Mouse (Mus musculus): ENCODE results near the gene Ebi3. TPM values are rescaled to one million over a fixed set of nuclear protein-coding genes. Genes with fewer than 3 reads are reported as not detected.
A peak's percentile ranks its signal among the peaks of the same experiment; 100 is the strongest.

The Ebi3 gene
- polyA plus RNA-seq, 1 experiment from 2014 or later = 2.3 TPM

GRCm38 (mm10) chr17:55976255-55976862, 23.9 kb downstream of the Ebi3 start:
- no peak overlapping the region for H3K4me3 ChIP-seq (ENCODE audit: low read depth, low read length)
- H3K36me3 ChIP-seq (ENCODE audit: control insufficient read depth, insufficient read depth, low read length) = peaks cover 3% of the 10 kb centered on the region; the same call in 1 of the 2 replicates
- no peaks in the 10 kb centered on the region for H3K9me3 ChIP-seq (ENCODE audit: control insufficient read depth, low read length)
- peak; percentile 78 for DNase-seq (ENCODE audit: low spot score)
- H3K4me1 ChIP-seq (ENCODE audit: control insufficient read depth, insufficient read depth, low read length) = peaks cover 14% of the 10 kb centered on the region
- peak overlapping the region; percentile 62; the same call in 1 of the 2 replicates for H3K27ac ChIP-seq (ENCODE audit: low read depth, low read length)
- H3K4me2 ChIP-seq (ENCODE audit: low read depth) = no peak overlapping the region
- H3K9ac ChIP-seq (ENCODE audit: low read length) = no peak overlapping the region
- no peaks in the 10 kb centered on the region for H3K27me3 ChIP-seq (ENCODE audit: control insufficient read depth, insufficient read depth, low read length)
- peak; percentile 70 for ATAC-seq (ENCODE audit: insufficient read depth, low FRiP score, low TSS enrichment)
- 17% methylated on average over 13 of the region's 13 CpGs for WGBS

DNA sequence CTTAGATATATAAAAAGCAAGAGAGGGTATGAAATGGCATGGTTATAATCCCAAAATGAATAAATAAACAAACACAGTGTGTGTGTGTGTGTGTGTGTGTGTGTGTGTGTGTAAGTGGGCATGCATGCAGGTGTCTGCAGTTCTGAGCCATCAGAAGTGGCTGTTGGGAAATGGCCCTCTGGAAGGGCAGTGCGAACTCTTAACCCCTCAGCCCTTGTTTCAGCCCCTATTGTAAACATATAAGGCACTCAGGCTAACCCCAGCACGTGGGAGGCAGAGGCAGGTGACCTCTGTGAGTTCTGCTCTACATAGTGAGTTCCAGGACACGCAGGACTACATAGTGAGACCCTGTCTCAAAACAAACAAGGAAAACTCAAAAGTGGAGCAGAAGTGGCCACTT, 24.9 kb downstream of the Ebi3 start:
- 50% methylated on average over 3 of the region's 3 CpGs for WGBS
- DNase-seq (ENCODE audit: low spot score) = no peak
- Histone ChIP-seq H3K36me3 (ENCODE audit: control insufficient read depth, insufficient read depth, low read length) (peaks cover 3% of the 10 kb centered on the region; the same call in 1 of the 2 replicates), H3K27me3 (ENCODE audit: control insufficient read depth, insufficient read depth, low read length) (no peaks in the 10 kb centered on the region), H3K9me3 (ENCODE audit: control insufficient read depth, low read length) (no peaks in the 10 kb centered on the region), H3K4me1 (ENCODE audit: control insufficient read depth, insufficient read depth, low read length) (peaks cover 9% of the 10 kb centered on the region), H3K4me2 (ENCODE audit: low read depth) (no peak overlapping the region), H3K9ac (ENCODE audit: low read length) (no peak overlapping the region), H3K4me3 (ENCODE audit: low read depth, low read length) (no peak overlapping the region), H3K27ac (ENCODE audit: low read depth, low read length) (peak overlapping the region; percentile 8; the same call in 1 of the 2 replicates)
- ATAC-seq (ENCODE audit: insufficient read depth, low FRiP score, low TSS enrichment) = no peak

- ATAC-seq (ENCODE audit: insufficient read depth, low FRiP score, low TSS enrichment) = peak; percentile 81
- no peaks in the 10 kb centered on the region for H3K9me3 ChIP-seq (ENCODE audit: control insufficient read depth, low read length)
- H3K36me3 ChIP-seq (ENCODE audit: control insufficient read depth, insufficient read depth, low read length) = no peaks in the 10 kb centered on the region; the same call in 1 of the 2 replicates
- H3K4me3 ChIP-seq (ENCODE audit: low read depth, low read length) = peak within 1 kb of the TSS; percentile 62
- DNase-seq (ENCODE audit: low spot score) = peak; percentile 85
- WGBS = 9% methylated on average over 35 of the region's 35 CpGs
- H3K27ac ChIP-seq (ENCODE audit: low read depth, low read length) = no peak within 1 kb of the TSS
- peak within 1 kb of the TSS; percentile 83 for H3K4me2 ChIP-seq (ENCODE audit: low read depth)
- H3K4me1 ChIP-seq (ENCODE audit: control insufficient read depth, insufficient read depth, low read length) = peaks cover 8% of the 10 kb centered on the region; the same call in 1 of the 2 replicates
- no peaks in the 10 kb centered on the region for H3K27me3 ChIP-seq (ENCODE audit: control insufficient read depth, insufficient read depth, low read length)
- H3K9ac ChIP-seq (ENCODE audit: low read length) = peak within 1 kb of the TSS; percentile 69
These were observed 33.9 kb downstream of the Ebi3 start, which contains the start of gene Fsd1 for GRCm38 (mm10) chr17:55986030-55986961. TSS of gene Fsd1 (plus strand) at chr17:55986509.

DNA sequence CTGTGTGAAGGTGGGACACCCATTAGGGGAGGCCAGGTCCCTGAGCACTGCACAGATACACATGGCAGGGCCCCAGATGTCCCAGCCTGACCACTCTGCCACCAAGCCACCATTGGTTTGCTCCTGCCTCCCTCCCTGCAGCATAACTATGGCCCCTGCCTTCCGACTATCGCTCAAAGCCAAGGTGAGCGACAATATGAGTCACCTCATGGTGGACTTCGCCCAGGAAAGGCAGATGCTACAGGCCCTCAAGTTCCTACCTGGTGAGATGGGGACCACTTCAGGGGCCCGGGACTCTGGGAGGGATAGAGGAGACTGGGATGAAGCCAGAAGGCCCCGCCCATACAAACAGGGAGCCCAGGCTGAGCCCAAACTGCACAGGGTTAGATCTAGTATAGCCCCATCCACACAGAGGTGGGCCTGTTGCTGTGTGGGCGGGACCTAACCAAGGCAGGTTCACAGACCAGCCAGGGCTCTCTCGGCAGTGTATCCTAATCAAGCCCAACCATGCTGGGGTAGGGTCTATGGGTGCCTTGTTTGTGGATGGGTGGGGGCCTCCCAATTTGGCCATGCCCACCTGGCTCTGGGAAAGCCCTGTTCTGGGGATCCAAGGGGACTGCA, 37.9 kb downstream of the Ebi3 start:
- Histone ChIP-seq H3K9me3 (ENCODE audit: control insufficient read depth, low read length) (no peaks in the 10 kb centered on the region), H3K4me2 (ENCODE audit: low read depth) (no peak overlapping the region), H3K27ac (ENCODE audit: low read depth, low read length) (no peak overlapping the region), H3K36me3 (ENCODE audit: control insufficient read depth, insufficient read depth, low read length) (no peaks in the 10 kb centered on the region; the same call in 1 of the 2 replicates), H3K4me3 (ENCODE audit: low read depth, low read length) (no peak overlapping the region), H3K27me3 (ENCODE audit: control insufficient read depth, insufficient read depth, low read length) (no peaks in the 10 kb centered on the region), H3K4me1 (ENCODE audit: control insufficient read depth, insufficient read depth, low read length) (peaks cover 8% of the 10 kb centered on the region; the same call in 1 of the 2 replicates), H3K9ac (ENCODE audit: low read length) (no peak overlapping the region)
- whole genome bisulfite sequencing = 86% methylated on average over 8 of the region's 8 CpGs
- no peak for DNase-seq (ENCODE audit: low spot score)
- ATAC-seq (ENCODE audit: insufficient read depth, low FRiP score, low TSS enrichment) = no peak

- Histone ChIP-seq H3K9me3 (ENCODE audit: control insufficient read depth, low read length) (no peaks in the 10 kb centered on the region), H3K9ac (ENCODE audit: low read length) (no peak overlapping the region), H3K27ac (ENCODE audit: low read depth, low read length) (no peak overlapping the region), H3K4me3 (ENCODE audit: low read depth, low read length) (no peak overlapping the region), H3K4me1 (ENCODE audit: control insufficient read depth, insufficient read depth, low read length) (no peaks in the 10 kb centered on the region), H3K36me3 (ENCODE audit: control insufficient read depth, insufficient read depth, low read length) (no peaks in the 10 kb centered on the region), H3K4me2 (ENCODE audit: low read depth) (no peak overlapping the region), H3K27me3 (ENCODE audit: control insufficient read depth, insufficient read depth, low read length) (peaks cover 3% of the 10 kb centered on the region; the same call in 1 of the 2 replicates)
- DNase-seq (ENCODE audit: low spot score) (no peak), ATAC-seq (ENCODE audit: insufficient read depth, low FRiP score, low TSS enrichment) (no peak)
- WGBS = 88% methylated on average over 15 of the region's 15 CpGs
These were observed 43.6 kb downstream of the Ebi3 start for GRCm38 (mm10) chr17:55996007-55996406.

DNA sequence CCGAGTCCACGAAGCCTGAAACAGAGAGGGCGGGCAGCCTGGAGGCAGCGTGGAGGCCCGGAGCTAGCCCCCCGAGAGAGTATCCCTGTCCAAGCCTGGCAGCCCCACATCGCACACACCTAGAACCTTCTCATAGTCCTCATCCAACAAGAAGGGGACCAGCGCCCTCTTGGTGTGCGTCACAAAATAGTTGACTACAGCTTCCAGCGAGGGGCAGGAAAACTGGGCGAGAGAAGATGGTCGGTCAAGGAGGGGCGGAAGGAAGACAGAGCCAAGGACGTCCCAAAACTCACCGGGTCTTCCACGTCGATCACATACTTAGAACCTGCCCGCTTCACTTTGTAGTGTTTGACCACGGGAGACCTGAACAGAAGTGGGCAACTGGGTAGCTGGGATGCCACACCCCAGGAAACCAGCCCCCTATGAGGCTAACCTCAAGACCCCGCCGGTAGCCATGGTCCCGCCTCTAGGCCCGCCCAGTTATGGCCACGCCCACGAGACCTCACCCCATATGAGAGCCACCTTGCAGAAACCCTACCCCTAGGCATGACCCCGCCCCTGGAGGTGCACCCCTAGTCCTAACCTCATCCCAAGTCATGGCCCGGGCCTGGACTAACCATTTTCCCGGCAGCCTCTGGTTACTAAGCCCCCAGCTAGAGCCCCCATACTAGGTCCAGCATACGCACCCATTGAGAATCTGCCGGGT, 47.5 kb downstream of the Ebi3 start:
- H3K27ac ChIP-seq (ENCODE audit: low read depth, low read length) = no peak overlapping the region
- H3K9ac ChIP-seq (ENCODE audit: low read length) = no peak overlapping the region
- 5% methylated on average over 30 of the region's 30 CpGs for WGBS
- ATAC-seq (ENCODE audit: insufficient read depth, low FRiP score, low TSS enrichment) = peak; percentile 36
- no peaks in the 10 kb centered on the region for H3K36me3 ChIP-seq (ENCODE audit: control insufficient read depth, insufficient read depth, low read length)
- H3K4me2 ChIP-seq (ENCODE audit: low read depth) = peak overlapping the region; percentile 25; the same call in 1 of the 2 replicates
- DNase-seq (ENCODE audit: low spot score) = no peak
- 0 out of 2 replicates have a peak overlapping the region, but pooled peaks have one; percentile 1 for H3K4me3 ChIP-seq (ENCODE audit: low read depth, low read length)
- H3K9me3 ChIP-seq (ENCODE audit: control insufficient read depth, low read length) = no peaks in the 10 kb centered on the region
- no peaks in the 10 kb centered on the region for H3K4me1 ChIP-seq (ENCODE audit: control insufficient read depth, insufficient read depth, low read length)
- peaks cover 3% of the 10 kb centered on the region; the same call in 1 of the 2 replicates for H3K27me3 ChIP-seq (ENCODE audit: control insufficient read depth, insufficient read depth, low read length)

- no peaks in the 10 kb centered on the region for H3K9me3 ChIP-seq (ENCODE audit: control insufficient read depth, low read length)
- ATAC-seq (ENCODE audit: insufficient read depth, low FRiP score, low TSS enrichment) (no peak), DNase-seq (ENCODE audit: low spot score) (no peak)
- no peak overlapping the region for H3K27ac ChIP-seq (ENCODE audit: low read depth, low read length)
- H3K4me3 ChIP-seq (ENCODE audit: low read depth, low read length) = no peak overlapping the region
- no peak overlapping the region for H3K4me2 ChIP-seq (ENCODE audit: low read depth)
- WGBS = 84% methylated on average over 3 of the region's 3 CpGs
- no peak overlapping the region for H3K9ac ChIP-seq (ENCODE audit: low read length)
- no peaks in the 10 kb centered on the region for H3K36me3 ChIP-seq (ENCODE audit: control insufficient read depth, insufficient read depth, low read length)
- peaks cover 5% of the 10 kb centered on the region; the same call in 1 of the 2 replicates for H3K27me3 ChIP-seq (ENCODE audit: control insufficient read depth, insufficient read depth, low read length)
- H3K4me1 ChIP-seq (ENCODE audit: control insufficient read depth, insufficient read depth, low read length) = no peaks in the 10 kb centered on the region
These were observed 50.6 kb downstream of the Ebi3 start for GRCm38 (mm10) chr17:56003000-56003399.
